Mouse (Mus musculus) hindbrain, postnatal 0 days (tissue): ENCODE data around the gene Hoxc11. TPM values are rescaled to one million over a fixed set of nuclear protein-coding genes. Genes with fewer than 3 reads are reported as not detected.

ENCODE experiments used
- ATAC-seq: fragments of 200-750 bp; cut with Nextera tagmentation; 2 replicates; pipeline ENCODE4 v1.8.0; 2017; ENCODE audit warnings: mild to moderate bottlenecking, moderate TSS enrichment, moderate library complexity
- DNase-seq: peaks from one replicate; pipeline ENCODE4 v3.0.0-alpha.2; 2015; ENCODE audit warnings: low spot score
- H3K27ac ChIP-seq: fragments of 300-500 bp; sonication (generic); 2 replicates; pipeline ENCODE4 v1.5.1; 2014; ENCODE audit warnings: mild to moderate bottlenecking
- H3K27me3 ChIP-seq: fragments of 300-500 bp; sonication (generic); 2 replicates; pipeline ENCODE4 v1.6.1; 2014; ENCODE audit warnings: low read length, mixed read lengths; ENCODE audit not compliant: insufficient read depth
- H3K36me3 ChIP-seq: fragments of 300-500 bp; sonication (generic); 2 replicates; pipeline ENCODE4 v1.6.1; 2014; ENCODE audit warnings: low read length, mixed read lengths; ENCODE audit not compliant: insufficient read depth
- H3K4me1 ChIP-seq: fragments of 300-500 bp; sonication (generic); 2 replicates; pipeline ENCODE4 v1.6.1; 2014; ENCODE audit warnings: antibody characterized with exemption, low read length, mixed read lengths; ENCODE audit not compliant: insufficient read depth
- H3K4me2 ChIP-seq: fragments of 300-500 bp; sonication (generic); 2 replicates; pipeline ENCODE4 v1.6.1; 2014; ENCODE audit warnings: low read depth, mild to moderate bottlenecking, low read length, moderate library complexity, mixed read lengths
- H3K4me3 ChIP-seq: fragments of 300-500 bp; sonication (generic); 2 replicates; pipeline ENCODE4 v1.5.1; 2014; ENCODE audit warnings: low read length
- H3K9ac ChIP-seq: fragments of 300-500 bp; sonication (generic); replicated peaks from 2 replicates; pipeline ENCODE4 v1.6.1; 2014; ENCODE audit warnings: mild to moderate bottlenecking, low read length, moderate library complexity, mixed read lengths
- H3K9me3 ChIP-seq: fragments of 300-500 bp; sonication (generic); 2 replicates; pipeline ENCODE4 v1.6.1; 2016; ENCODE audit warnings: low read length, mixed read lengths
- CTCF ChIP-seq: IDR thresholded peaks from 2 replicates; pipeline ENCODE4 v1.5.1; 2016; ENCODE audit warnings: antibody characterized with exemption, control low read depth, low read depth
- WGBS: fragments of 180-500 bp; shearing (Covaris S2); extraction: QIAGEN DNeasy Blood & Tissue Kit; methylation state at CpG from one replicate; pipeline ENCODE4 v1.1.7; 2014; 5-methylcytosine and 5-hydroxymethylcytosine counted together
- polyA plus RNA-seq: library from polyadenylated mRNA; unstranded; fragments of >200 nt; fragmentation: Nextera tagmentation; extraction: Ambion mirVana; gene quantifications from 2 replicates; pipeline ENCODE4 v1.2.1, GENCODE M21; 2015
- total RNA-seq: library from RNA; depleted of rRNA; stranded (reverse); fragments of >200 nt; gene quantifications from 2 replicates; pipeline ENCODE4 v1.2.3, GENCODE M21; 2014

Hoxc11 gene
- total and polyA plus RNA-seq, 2 experiments from 2014 or later = not detected

DNA sequence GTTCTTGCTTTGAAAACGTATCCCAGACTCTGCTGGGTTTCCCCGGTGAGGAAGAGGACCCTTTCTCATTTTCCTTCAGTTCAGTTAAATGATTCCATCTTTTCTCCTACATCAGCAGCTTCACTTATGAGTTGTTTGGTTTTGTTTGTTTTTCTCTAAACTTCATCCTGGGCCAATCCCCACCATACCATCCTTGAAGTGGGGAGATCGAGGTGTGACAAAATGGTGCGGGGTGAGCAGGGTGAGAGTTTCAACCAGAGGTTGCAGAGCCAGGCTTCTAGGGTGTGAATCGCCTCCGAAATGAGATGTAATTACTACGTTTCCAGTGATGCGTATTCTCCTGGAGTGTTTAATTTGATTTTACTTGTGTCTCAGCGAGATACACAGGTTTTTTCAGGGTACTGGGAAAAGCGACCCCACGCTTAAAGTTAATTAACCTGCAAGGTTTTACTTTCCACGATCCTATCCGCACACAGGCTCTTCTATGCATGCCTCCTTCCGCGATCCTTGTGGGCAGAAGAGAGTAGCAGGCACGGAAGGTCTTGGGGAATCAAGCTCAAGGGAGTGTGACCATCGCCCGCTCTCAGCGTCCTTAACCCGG is 36.2 kb upstream of the Hoxc11 start:
- 2% methylated on average over 20 of the region's 20 CpGs for WGBS
- H3K27ac ChIP-seq = no peak overlapping the region
- no peaks in the 10 kb centered on the region for H3K9me3 ChIP-seq
- H3K27me3 ChIP-seq = peaks cover 94% of the 10 kb centered on the region
- TF ChIP-seq CTCF = no peak
- H3K4me1 ChIP-seq = no peaks in the 10 kb centered on the region
- H3K4me3 ChIP-seq = no peak overlapping the region
- no peak overlapping the region for H3K4me2 ChIP-seq
- no peaks in the 10 kb centered on the region for H3K36me3 ChIP-seq
- ATAC-seq = no peak
- H3K9ac ChIP-seq = no peak overlapping the region
- DNase-seq = no peak

DNA sequence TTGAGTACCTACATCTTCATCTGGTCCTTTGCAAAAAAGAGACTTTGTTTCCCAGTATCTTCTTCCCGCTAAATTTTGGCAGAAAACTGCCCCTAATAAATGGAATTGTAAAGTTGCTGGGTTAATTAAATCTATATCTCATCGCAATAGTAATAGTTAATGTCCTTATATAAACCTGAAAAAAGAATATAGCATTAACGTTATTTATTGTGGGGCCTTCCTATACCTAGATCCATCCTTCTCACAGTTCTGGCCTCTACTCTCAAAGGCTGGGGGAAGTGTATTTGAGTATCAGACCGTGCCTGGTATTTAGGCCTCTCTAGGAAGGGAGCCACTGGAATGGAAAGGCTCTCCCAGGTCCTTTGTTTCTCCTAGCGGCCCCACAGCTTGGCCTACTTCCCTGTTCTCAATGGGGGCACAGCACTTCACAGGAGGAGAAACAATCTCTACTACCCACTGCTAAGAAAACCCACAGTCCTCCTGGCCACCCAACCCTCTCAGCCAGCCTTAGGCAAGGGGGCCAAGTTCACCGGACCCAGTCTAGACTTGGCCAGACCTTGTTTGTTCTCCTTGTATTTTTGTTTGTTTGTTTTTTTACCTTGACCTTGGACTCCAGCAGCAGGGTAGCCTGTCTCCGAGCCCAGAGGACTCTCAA is 35.5 kb upstream of the Hoxc11 start:
- Histone ChIP-seq H3K9me3 (no peaks in the 10 kb centered on the region), H3K9ac (no peak overlapping the region), H3K4me3 (no peak overlapping the region), H3K36me3 (no peaks in the 10 kb centered on the region), H3K27me3 (peaks cover 94% of the 10 kb centered on the region), H3K4me1 (no peaks in the 10 kb centered on the region), H3K27ac (no peak overlapping the region), H3K4me2 (no peak overlapping the region)
- TF ChIP-seq CTCF = no peak
- no peak for DNase-seq
- WGBS = 2% methylated on average over 7 of the region's 7 CpGs
- no peak for ATAC-seq

DNA sequence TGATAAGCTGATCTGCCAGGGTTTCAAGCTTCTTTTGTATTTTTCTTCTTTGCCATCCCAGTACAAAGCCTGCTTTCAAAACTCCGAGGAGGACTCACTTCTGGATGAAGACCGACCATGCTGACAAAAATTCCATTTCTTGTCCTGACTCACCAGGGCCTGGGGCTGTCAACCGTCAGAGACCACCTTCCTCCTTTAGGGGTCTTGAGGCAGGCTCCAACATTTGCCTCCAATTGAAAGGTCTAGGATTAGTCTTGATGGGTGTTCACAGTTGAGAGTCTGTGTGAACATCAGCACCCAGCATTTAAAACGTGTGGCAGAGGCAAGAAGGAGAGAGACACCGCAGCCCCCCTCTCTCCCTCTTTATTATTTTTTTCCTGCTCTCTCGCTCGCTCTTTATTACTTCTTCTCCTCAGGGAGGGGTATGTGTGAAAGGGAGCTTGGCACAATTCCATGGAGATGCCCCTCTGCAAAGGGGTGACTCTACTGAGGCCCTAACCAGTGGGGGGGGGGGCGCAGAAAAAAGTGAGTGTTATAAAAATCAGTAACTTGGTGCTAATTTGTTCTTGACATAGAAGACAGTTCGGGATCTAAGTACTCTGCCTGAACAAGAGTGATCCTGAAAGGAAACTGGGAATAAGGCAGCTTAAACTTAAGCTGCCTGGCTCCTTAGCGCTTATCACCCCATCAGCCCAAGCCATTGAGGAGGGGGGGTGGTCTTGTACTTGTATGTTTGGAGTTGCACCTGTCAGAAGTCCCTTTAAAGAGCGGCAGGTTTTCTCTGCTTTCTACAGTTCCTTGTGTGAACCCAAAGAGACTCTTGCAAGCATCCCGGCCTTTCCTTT is 34.7 kb upstream of the Hoxc11 start:
- H3K27ac ChIP-seq = no peak overlapping the region
- DNase-seq (no peak), ATAC-seq (no peak)
- no peak overlapping the region for H3K4me2 ChIP-seq
- H3K36me3 ChIP-seq = no peaks in the 10 kb centered on the region
- H3K9ac ChIP-seq = no peak overlapping the region
- WGBS = 2% methylated on average over 12 of the region's 12 CpGs
- no peaks in the 10 kb centered on the region for H3K4me1 ChIP-seq
- no peak for TF ChIP-seq CTCF
- no peaks in the 10 kb centered on the region for H3K9me3 ChIP-seq
- peaks cover 96% of the 10 kb centered on the region for H3K27me3 ChIP-seq
- no peak overlapping the region for H3K4me3 ChIP-seq

DNA sequence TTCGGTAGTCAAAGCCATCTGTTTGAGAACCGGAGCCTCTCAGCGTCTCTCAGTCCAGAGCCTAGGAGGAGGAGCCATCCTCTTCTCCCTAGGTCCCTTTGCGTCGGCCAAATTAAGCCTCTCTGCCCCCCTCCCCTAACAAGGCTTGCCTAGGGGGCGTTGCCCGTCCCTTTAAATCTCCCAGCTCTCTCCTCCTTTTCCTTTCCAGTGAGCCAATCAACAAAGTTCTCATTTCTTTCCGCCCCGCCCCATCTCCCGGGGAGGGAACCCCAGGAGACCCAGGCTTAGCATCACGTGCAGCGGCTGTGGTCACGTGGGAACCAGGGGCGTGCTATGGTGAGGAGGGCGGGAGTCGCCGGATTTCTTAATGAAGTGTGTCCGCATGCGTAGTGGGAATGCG is 33.6 kb upstream of the Hoxc11 start:
- Histone ChIP-seq H3K9ac (no peak overlapping the region), H3K4me2 (peak overlapping the region; percentile 2; the same call in 1 of the 2 replicates), H3K36me3 (no peaks in the 10 kb centered on the region), H3K4me3 (no peak overlapping the region), H3K27ac (no peak overlapping the region), H3K27me3 (peaks cover 97% of the 10 kb centered on the region), H3K4me1 (no peaks in the 10 kb centered on the region), H3K9me3 (no peaks in the 10 kb centered on the region)
- under 1% methylated on average over 18 of the region's 20 CpGs for WGBS
- no peak for TF ChIP-seq CTCF
- DNase-seq (peak; percentile 25), ATAC-seq (no peak)

DNA sequence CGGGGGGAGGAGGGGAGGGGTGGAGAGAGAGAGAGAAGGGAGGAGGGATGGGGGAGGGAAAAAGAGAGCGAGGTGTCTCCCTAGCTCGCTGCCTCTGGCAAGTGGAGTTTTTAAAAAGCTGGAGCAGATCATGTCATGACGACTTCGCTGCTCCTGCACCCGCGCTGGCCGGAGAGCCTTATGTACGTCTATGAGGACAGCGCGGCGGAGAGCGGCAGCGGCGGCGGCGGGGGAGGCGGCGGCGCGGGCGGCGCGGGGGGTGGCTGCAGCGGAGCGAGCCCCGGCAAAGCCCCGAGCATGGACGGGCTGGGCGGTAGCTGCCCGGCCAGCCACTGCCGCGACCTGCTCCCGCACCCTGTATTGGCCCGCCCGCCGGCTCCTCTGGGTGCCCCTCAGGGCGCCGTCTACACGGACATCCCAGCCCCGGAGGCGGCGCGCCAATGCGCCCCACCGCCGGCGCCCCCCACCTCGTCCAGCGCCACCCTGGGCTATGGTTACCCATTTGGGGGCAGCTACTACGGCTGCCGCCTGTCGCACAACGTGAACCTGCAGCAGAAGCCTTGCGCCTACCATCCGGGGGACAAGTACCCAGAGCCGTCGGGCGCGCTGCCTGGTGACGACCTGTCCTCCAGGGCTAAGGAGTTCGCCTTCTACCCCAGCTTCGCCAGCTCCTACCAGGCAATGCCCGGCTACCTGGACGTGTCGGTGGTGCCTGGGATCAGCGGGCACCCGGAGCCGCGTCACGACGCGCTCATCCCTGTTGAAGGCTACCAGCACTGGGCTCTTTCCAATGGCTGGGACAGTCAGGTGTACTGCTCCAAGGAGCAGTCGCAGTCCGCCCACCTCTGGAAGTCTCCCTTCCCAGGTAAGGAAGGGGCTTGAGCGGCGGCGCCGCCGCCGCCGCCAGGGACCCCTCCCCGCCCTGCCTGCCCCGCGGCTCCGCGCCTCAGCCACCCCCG is 32.9 kb upstream of the Hoxc11 start, which contains the start of gene Hoxc13:
Gene Hoxc13, plus strand, starts transcription at position 51 of the 959 bp plus-strand sequence.
- TF ChIP-seq CTCF = no peak
- H3K4me1 ChIP-seq = no peaks in the 10 kb centered on the region
- ATAC-seq = no peak
- peak within 1 kb of the TSS; percentile 2; the same call in 1 of the 2 replicates for H3K4me2 ChIP-seq
- no peak within 1 kb of the TSS for H3K27ac ChIP-seq
- no peak within 1 kb of the TSS for H3K9ac ChIP-seq
- no peaks in the 10 kb centered on the region for H3K9me3 ChIP-seq
- no peak for DNase-seq
- no peak within 1 kb of the TSS for H3K4me3 ChIP-seq
- no peaks in the 10 kb centered on the region for H3K36me3 ChIP-seq
- peaks cover 97% of the 10 kb centered on the region for H3K27me3 ChIP-seq
- WGBS = 2% methylated on average over 72 of the region's 88 CpGs

DNA sequence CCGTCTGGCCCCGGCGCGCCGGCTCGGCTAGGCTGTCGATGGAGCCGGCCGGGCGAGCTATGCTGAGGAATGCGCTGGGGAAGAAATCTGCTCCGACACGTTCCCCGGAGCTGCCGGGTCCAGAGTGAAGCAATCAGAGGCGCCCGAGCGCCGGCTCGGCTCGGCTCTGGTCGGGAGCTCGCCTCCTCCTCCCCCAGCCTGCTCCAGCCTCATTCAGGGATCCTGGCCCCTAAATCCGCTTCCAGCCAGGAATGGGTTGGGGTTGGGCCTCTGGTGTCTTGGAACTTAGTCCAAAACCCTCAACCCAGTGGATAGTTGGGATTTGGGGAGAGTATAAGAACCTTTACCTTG is 32.2 kb upstream of the Hoxc11 start:
- H3K4me2 ChIP-seq = no peak overlapping the region
- H3K27ac ChIP-seq = no peak overlapping the region
- 0% methylated on average over 22 of the region's 24 CpGs for WGBS
- H3K27me3 ChIP-seq = peaks cover 97% of the 10 kb centered on the region
- no peak overlapping the region for H3K9ac ChIP-seq
- no peak for TF ChIP-seq CTCF
- H3K36me3 ChIP-seq = no peaks in the 10 kb centered on the region
- H3K4me3 ChIP-seq = no peak overlapping the region
- DNase-seq (no peak), ATAC-seq (no peak)
- H3K9me3 ChIP-seq = no peaks in the 10 kb centered on the region
- H3K4me1 ChIP-seq = no peaks in the 10 kb centered on the region
